Mouse (Mus musculus) cerebellum, adult 11-12 months (tissue): ENCODE measurements around the gene Hoxc9.

ENCODE experiments used
- DNase-seq: peaks from one replicate; pipeline ENCODE4 v3.0.0; 2022

Hoxc9 gene

GRCm38 (mm10) chr15:102956906-102957305 is 19.3 kb upstream of the Hoxc9 start:
- no peak for DNase-seq

- DNase-seq: no peak
These were observed 16.5 kb upstream of the Hoxc9 start for GRCm38 (mm10) chr15:102959663-102960191.

GRCm38 (mm10) chr15:102961728-102962127 is 14.5 kb upstream of the Hoxc9 start:
- no peak for DNase-seq

GRCm38 (mm10) chr15:102962492-102962891 is 13.7 kb upstream of the Hoxc9 start:
- no peak for DNase-seq

- DNase-seq: no peak
These were observed 13.0 kb upstream of the Hoxc9 start for GRCm38 (mm10) chr15:102963259-102963658.

- DNase-seq: no peak
These were observed 12.3 kb upstream of the Hoxc9 start for GRCm38 (mm10) chr15:102963671-102964640.

- no peak for DNase-seq
These were observed 11.0 kb upstream of the Hoxc9 start for GRCm38 (mm10) chr15:102965003-102965891.

GRCm38 (mm10) chr15:102965892-102966775 is 10.1 kb upstream of the Hoxc9 start:
- DNase-seq: no peak

GRCm38 (mm10) chr15:102966776-102967311 is 9.4 kb upstream of the Hoxc9 start, which contains the start of gene Hoxc10:
Hoxc10 (plus strand) TSS chr15:102966796.
- DNase-seq: no peak

GRCm38 (mm10) chr15:102967312-102967510 is 9.0 kb upstream of the Hoxc9 start, which contains the start of gene Hoxc5:
Hoxc5 (plus strand) TSS chr15:102967443.
- no peak for DNase-seq

GRCm38 (mm10) chr15:102967511-102968397 is 8.5 kb upstream of the Hoxc9 start:
- no peak for DNase-seq

GRCm38 (mm10) chr15:102969296-102969695 is 6.9 kb upstream of the Hoxc9 start:
- no peak for DNase-seq

- DNase-seq: no peak
These were observed 5.5 kb upstream of the Hoxc9 start for GRCm38 (mm10) chr15:102970740-102971139.

- DNase-seq: no peak
These were observed 4.0 kb upstream of the Hoxc9 start for GRCm38 (mm10) chr15:102972254-102972653.

GRCm38 (mm10) chr15:102972753-102973152 is 3.5 kb upstream of the Hoxc9 start:
- no peak for DNase-seq

GRCm38 (mm10) chr15:102975034-102975433 is 1.2 kb upstream of the Hoxc9 start:
- no peak for DNase-seq

GRCm38 (mm10) chr15:102975688-102976111 is 539 bp upstream of the Hoxc9 start:
- DNase-seq: no peak

GRCm38 (mm10) chr15:102976631-102977422 is 588 bp downstream of the Hoxc9 start:
- DNase-seq: no peak

GRCm38 (mm10) chr15:102977423-102977974 is 1.3 kb downstream of the Hoxc9 start:
- DNase-seq: no peak
